ENCODE assay signal across 8 mouse cellular contexts in genomic region chr6:89631809-89632562, GRCm38 (mm10). TPM values are rescaled to one million over a fixed set of nuclear protein-coding genes. Genes with fewer than 3 reads are reported as not detected.
DNase-seq lines count a peak whose midpoint lies in the region; ATAC-seq and TF ChIP-seq lines count a peak whose summit lies in the region.

No protein-coding gene starts in this region.

- H3K9me3 ChIP-seq in heart, embryonic 10.5 days: no peaks in the 10 kb centered on the region
- no peaks in the 10 kb centered on the region for H3K9me3 ChIP-seq in intestine, postnatal 0 days (ENCODE audit: control insufficient read depth)
- H3K9me3 ChIP-seq in midbrain, postnatal 0 days (ENCODE audit: low read length): no peaks in the 10 kb centered on the region

- peak; percentile 87 for TF ChIP-seq CTCF in intestine, postnatal 0 days (IDR thresholded peaks at IDR 0.05; ENCODE audit: low read depth)
- peak; percentile 97 for TF ChIP-seq CTCF in midbrain, postnatal 0 days (IDR thresholded peaks at IDR 0.05)

- no peak overlapping the region for H3K9ac ChIP-seq in intestine, postnatal 0 days (ENCODE audit: low read depth, low read length)
- no peak overlapping the region for H3K9ac ChIP-seq in midbrain, postnatal 0 days (replicated peaks; ENCODE audit: low read length, poor library complexity, severe bottlenecking)

- H3K36me3 ChIP-seq in heart, embryonic 10.5 days: no peaks in the 10 kb centered on the region
- H3K36me3 ChIP-seq in intestine, postnatal 0 days (ENCODE audit: control insufficient read depth, insufficient read depth): no peaks in the 10 kb centered on the region
- H3K36me3 ChIP-seq in midbrain, postnatal 0 days (ENCODE audit: insufficient read depth, low read length): no peaks in the 10 kb centered on the region

- no peak overlapping the region for H3K4me3 ChIP-seq in heart, embryonic 10.5 days
- H3K4me3 ChIP-seq in intestine, postnatal 0 days (ENCODE audit: low read depth, low read length): no peak overlapping the region
- H3K4me3 ChIP-seq in midbrain, postnatal 0 days (ENCODE audit: low read depth, low read length): no peak overlapping the region

- H3K4me2 ChIP-seq in intestine, postnatal 0 days (replicated peaks; ENCODE audit: low read depth): no peak overlapping the region
- peak overlapping the region; percentile 29; the same call in 1 of the 2 replicates for H3K4me2 ChIP-seq in midbrain, postnatal 0 days (ENCODE audit: low read depth, low read length, poor library complexity, severe bottlenecking)

- H3K4me1 ChIP-seq in heart, embryonic 10.5 days: peaks cover 16% of the 10 kb centered on the region
- no peaks in the 10 kb centered on the region for H3K4me1 ChIP-seq in intestine, postnatal 0 days (replicated peaks; ENCODE audit: control insufficient read depth, insufficient read depth, low read length)
- H3K4me1 ChIP-seq in midbrain, postnatal 0 days (ENCODE audit: insufficient read depth, low read length): 0 out of 2 replicates have a peak, but pooled peaks cover 4% of the 10 kb centered on the region

- no peak overlapping the region for H3K27ac ChIP-seq in heart, embryonic 10.5 days
- H3K27ac ChIP-seq in intestine, postnatal 0 days (ENCODE audit: low read depth, low read length): no peak overlapping the region
- H3K27ac ChIP-seq in midbrain, postnatal 0 days (ENCODE audit: low read depth, low read length): 0 out of 2 replicates have a peak overlapping the region, but pooled peaks have one; percentile 32

- 8% methylated on average over 10 of the region's 10 CpGs for WGBS in heart, embryonic 10.5 days
- 11% methylated on average over 10 of the region's 10 CpGs for WGBS in intestine, postnatal 0 days
- WGBS in midbrain, postnatal 0 days: 13% methylated on average over 10 of the region's 10 CpGs

- 0 out of 2 replicates have a peak, but pooled peaks cover 22% of the 10 kb centered on the region for H3K27me3 ChIP-seq in heart, embryonic 10.5 days (ENCODE audit: insufficient read depth, poor library complexity, severe bottlenecking)
- H3K27me3 ChIP-seq in intestine, postnatal 0 days (replicated peaks; ENCODE audit: control insufficient read depth, insufficient read depth, low read length): no peaks in the 10 kb centered on the region
- no peaks in the 10 kb centered on the region for H3K27me3 ChIP-seq in midbrain, postnatal 0 days (ENCODE audit: insufficient read depth, low read length)

- peak; percentile 70 for ATAC-seq in intestine, postnatal 0 days
- ATAC-seq in midbrain, postnatal 0 days (ENCODE audit: low FRiP score): peak; percentile 84

- DNase-seq in heart, adult 11 months: peak; percentile 99
- no peak for DNase-seq in heart, embryonic 10.5 days (ENCODE audit: low spot score)
- DNase-seq in embryo, embryonic 10 days (ENCODE audit: low spot score): peak; percentile 85
- DNase-seq in gastrocnemius, postnatal 25 days: peak; percentile 70
- peak; percentile 77 to 86 for DNase-seq in left cerebral cortex, postnatal 36 days (ENCODE audit: low spot score in 2 of 2)
- peak; percentile 96 for DNase-seq in midbrain, postnatal 0 days (ENCODE audit: low spot score)
- peak; percentile 12 to 66 for DNase-seq in spleen, postnatal 14 days (ENCODE audit: low spot score in 2 of 2)

- intact Hi-C loops in left cerebral cortex, postnatal 36 days (cut with DNase I): loop anchor here (2.0 to 5.0 kb wide), 5 partner anchors 75 to 705 kb away; partner anchors contain the start of gene Plxna1

RNA-seq across cellular contexts. Expression of gene Txnrd3, which starts 11.8 kb away (rescaled TPM):
- 8.7 and 10.3 TPM in 2 replicates for polyA plus RNA-seq in heart, embryonic 10.5 days (2016; fragmentation: Nextera tagmentation; extraction: Ambion mirVana)
- 1 to 10 TPM; 4.3 to 4.7 TPM for total RNA-seq in gastrocnemius, postnatal 25 days (2021)
- polyA plus RNA-seq in intestine, postnatal 0 days (2015; fragmentation: Nextera tagmentation; extraction: Ambion mirVana): 6.6 and 7.3 TPM in 2 replicates
- total RNA-seq in left cerebral cortex, postnatal 36 days (2021): 1 to 10 TPM; 3.3 to 4.6 TPM
- 20.2 and 22.9 TPM in 2 replicates for total RNA-seq in midbrain, postnatal 0 days (2014; rRNA removed)
- 22.6 and 24.7 TPM in 2 replicates for polyA plus RNA-seq in midbrain, postnatal 0 days (2015; fragmentation: Nextera tagmentation; extraction: Ambion mirVana)

RNA-seq across cellular contexts. Expression of gene Chchd6, which starts 36.5 kb away (rescaled TPM):
- polyA plus RNA-seq in heart, embryonic 10.5 days (2016; fragmentation: Nextera tagmentation; extraction: Ambion mirVana): 51.1 TPM in 2 replicates
- 1 to 10 TPM; 1.6 to 3.0 TPM for total RNA-seq in gastrocnemius, postnatal 25 days (2021)
- polyA plus RNA-seq in intestine, postnatal 0 days (2015; fragmentation: Nextera tagmentation; extraction: Ambion mirVana): 14.8 and 15.5 TPM in 2 replicates
- 10 to 100 TPM; 74.4 to 91.7 TPM for total RNA-seq in left cerebral cortex, postnatal 36 days (2021)
- 168 and 192 TPM in 2 replicates for total RNA-seq in midbrain, postnatal 0 days (2014; rRNA removed)
- 182 and 217 TPM in 2 replicates for polyA plus RNA-seq in midbrain, postnatal 0 days (2015; fragmentation: Nextera tagmentation; extraction: Ambion mirVana)

Comparison
In these comparisons a context has a peak if more than half of its experiments do, and no peak if none do; other contexts are left out.
1. RNA of gene Chchd6, which starts 36.5 kb away (total RNA-seq): 168 to 192 TPM in midbrain, postnatal 0 days and 74.4 to 91.7 TPM in left cerebral cortex, postnatal 36 days; 1.6 to 3.0 TPM in gastrocnemius, postnatal 25 days; every median in the first group is over 10 times any median in the second.